Mouse (Mus musculus) neural tube, embryonic 14.5 days (tissue): Measurements from ENCODE around the gene Sptlc2. TPM values are rescaled to one million over a fixed set of nuclear protein-coding genes. Genes with fewer than 3 reads are reported as not detected.
"Not testable (repeated sequence)": the region's sequence is repeated elsewhere in the genome, so short reads cannot be mapped to it uniquely, and the experiment has no call there.

ENCODE experiments used
- ATAC-seq: fragments of 200-750 bp; cut with Nextera tagmentation; 2 replicates; pipeline ENCODE4 v1.8.0; 2017; ENCODE audit warnings: low read depth, mild to moderate bottlenecking, moderate TSS enrichment, moderate library complexity
- H3K27ac ChIP-seq: fragments of 300-500 bp; sonication (generic); 2 replicates; pipeline ENCODE4 v1.5.1; 2014; ENCODE audit warnings: low read depth, mild to moderate bottlenecking, control low read depth, low read length, moderate library complexity, mixed read lengths
- H3K27me3 ChIP-seq: fragments of 300-500 bp; sonication (generic); 2 replicates; pipeline ENCODE4 v1.6.1; 2014; ENCODE audit warnings: low read length; ENCODE audit not compliant: control insufficient read depth, insufficient read depth
- H3K36me3 ChIP-seq: fragments of 300-500 bp; sonication (generic); 2 replicates; pipeline ENCODE4 v1.6.1; 2014; ENCODE audit warnings: low read length, mixed read lengths; ENCODE audit not compliant: control insufficient read depth, insufficient read depth
- H3K4me1 ChIP-seq: fragments of 300-500 bp; sonication (generic); 2 replicates; pipeline ENCODE4 v1.6.1; 2014; ENCODE audit warnings: low read length; ENCODE audit not compliant: control insufficient read depth, insufficient read depth
- H3K4me2 ChIP-seq: fragments of 300-500 bp; sonication (generic); 2 replicates; pipeline ENCODE4 v1.6.1; 2014; ENCODE audit warnings: mild to moderate bottlenecking, low read depth, low read length, control low read depth
- H3K4me3 ChIP-seq: fragments of 300-500 bp; sonication (generic); 2 replicates; pipeline ENCODE4 v1.5.1; 2014; ENCODE audit warnings: low read depth, low read length, control low read depth, mixed read lengths
- H3K9ac ChIP-seq: fragments of 300-500 bp; sonication (generic); replicated peaks from 2 replicates; pipeline ENCODE4 v1.6.1; 2014; ENCODE audit warnings: low read depth, mild to moderate bottlenecking, control low read depth, low read length, mixed read lengths
- H3K9me3 ChIP-seq: fragments of 300-500 bp; sonication (generic); 2 replicates; pipeline ENCODE4 v1.6.1; 2016; ENCODE audit warnings: low read length; ENCODE audit not compliant: control insufficient read depth
- WGBS: fragments of 180-500 bp; shearing (Covaris S2); extraction: QIAGEN DNeasy Blood & Tissue Kit; methylation state at CpG from one replicate; pipeline ENCODE4 v1.1.7; 2014; 5-methylcytosine and 5-hydroxymethylcytosine counted together
- polyA plus RNA-seq: library from polyadenylated mRNA; unstranded; fragments of >200 nt; fragmentation: Nextera tagmentation; extraction: Ambion mirVana; gene quantifications from 2 replicates; pipeline ENCODE4 v1.2.1, GENCODE M21; 2014

Sptlc2 gene
- polyA plus RNA-seq, 1 experiment from 2014 or later = 81.8 TPM

- Histone ChIP-seq H3K9ac (no peak overlapping the region), H3K9me3 (no peaks in the 10 kb centered on the region), H3K4me3 (no peak overlapping the region), H3K27ac (no peak overlapping the region), H3K4me1 (no peaks in the 10 kb centered on the region), H3K36me3 (no peaks in the 10 kb centered on the region), H3K27me3 (no peaks in the 10 kb centered on the region), H3K4me2 (no peak overlapping the region)
- WGBS = 74% methylated on average over 7 of the region's 7 CpGs
- no peak for ATAC-seq
Measured at GRCm38 (mm10) chr12:87283706-87284105, 104.4 kb downstream of the Sptlc2 start.

DNA sequence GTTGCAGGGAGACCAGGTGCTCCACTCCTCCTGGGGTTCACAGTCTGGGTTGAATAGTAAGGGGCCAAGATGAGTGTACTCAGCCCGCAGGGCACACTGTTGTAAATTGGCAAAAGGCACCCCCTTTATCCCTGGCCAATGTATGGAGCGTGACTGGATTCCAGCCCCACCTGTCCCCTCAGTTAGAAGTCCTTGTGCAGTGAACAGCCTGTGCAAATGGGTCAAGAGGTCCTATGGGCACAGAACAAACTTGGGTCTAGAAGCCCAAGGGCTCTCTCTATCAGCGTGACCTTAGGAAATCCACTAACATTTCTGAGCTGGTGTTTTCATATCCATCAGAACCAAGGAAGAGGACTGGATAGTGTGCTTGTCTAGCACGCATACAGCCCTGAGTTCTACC, 105.4 kb downstream of the Sptlc2 start:
- Histone ChIP-seq H3K27me3 (no peaks in the 10 kb centered on the region), H3K27ac (no peak overlapping the region), H3K9me3 (no peaks in the 10 kb centered on the region), H3K4me2 (no peak overlapping the region), H3K9ac (no peak overlapping the region), H3K4me1 (no peaks in the 10 kb centered on the region), H3K36me3 (no peaks in the 10 kb centered on the region), H3K4me3 (no peak overlapping the region)
- ATAC-seq = no peak
- WGBS = 97% methylated on average over 4 of the region's 4 CpGs

DNA sequence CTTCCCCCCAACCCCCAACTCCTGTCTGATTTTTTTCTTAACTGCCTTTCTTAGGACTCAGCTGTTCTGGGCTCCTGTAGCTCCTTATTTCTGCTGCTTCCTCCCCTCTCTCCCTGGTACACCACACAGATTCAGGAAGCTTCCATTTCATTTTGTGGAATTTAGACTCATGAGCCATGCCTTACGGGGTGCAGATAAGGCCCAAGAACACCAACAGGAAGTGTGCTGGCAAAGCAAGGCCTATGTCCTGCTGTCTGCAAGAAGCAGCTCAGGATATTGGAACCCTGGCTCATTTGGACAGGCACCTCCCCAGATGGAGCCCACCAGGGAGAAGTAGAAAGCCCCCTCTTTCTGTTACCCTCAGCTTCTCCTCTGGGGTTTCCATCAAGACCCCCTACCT, 106.4 kb downstream of the Sptlc2 start:
- no peak overlapping the region for H3K4me2 ChIP-seq
- ATAC-seq = no peak
- H3K4me1 ChIP-seq = no peaks in the 10 kb centered on the region
- no peak overlapping the region for H3K4me3 ChIP-seq
- H3K36me3 ChIP-seq = no peaks in the 10 kb centered on the region
- no peak overlapping the region for H3K9ac ChIP-seq
- H3K9me3 ChIP-seq = no peaks in the 10 kb centered on the region
- WGBS = 88% methylated on average over 1 of the region's 1 CpGs
- H3K27ac ChIP-seq = no peak overlapping the region
- no peaks in the 10 kb centered on the region for H3K27me3 ChIP-seq

- H3K4me2 ChIP-seq = no peak overlapping the region
- WGBS = 40% methylated on average over 14 of the region's 14 CpGs
- H3K27ac ChIP-seq = no peak overlapping the region
- H3K4me1 ChIP-seq = no peaks in the 10 kb centered on the region
- no peaks in the 10 kb centered on the region for H3K9me3 ChIP-seq
- H3K36me3 ChIP-seq = peaks cover 11% of the 10 kb centered on the region
- H3K27me3 ChIP-seq = no peaks in the 10 kb centered on the region
- ATAC-seq = 0 out of 2 replicates have a peak, but pooled peaks have one; percentile 21
- H3K4me3 ChIP-seq = no peak overlapping the region
- H3K9ac ChIP-seq = no peak overlapping the region
Measured at GRCm38 (mm10) chr12:87279879-87280278, 108.3 kb downstream of the Sptlc2 start.

- Histone ChIP-seq H3K4me2 (no peak overlapping the region), H3K27ac (no peak overlapping the region), H3K4me3 (no peak overlapping the region), H3K27me3 (no peaks in the 10 kb centered on the region), H3K36me3 (peaks cover 16% of the 10 kb centered on the region), H3K9ac (no peak overlapping the region), H3K4me1 (no peaks in the 10 kb centered on the region), H3K9me3 (no peaks in the 10 kb centered on the region)
- no peak for ATAC-seq
- WGBS = 59% methylated on average over 3 of the region's 3 CpGs
Measured at GRCm38 (mm10) chr12:87279350-87279749, 108.8 kb downstream of the Sptlc2 start.

DNA sequence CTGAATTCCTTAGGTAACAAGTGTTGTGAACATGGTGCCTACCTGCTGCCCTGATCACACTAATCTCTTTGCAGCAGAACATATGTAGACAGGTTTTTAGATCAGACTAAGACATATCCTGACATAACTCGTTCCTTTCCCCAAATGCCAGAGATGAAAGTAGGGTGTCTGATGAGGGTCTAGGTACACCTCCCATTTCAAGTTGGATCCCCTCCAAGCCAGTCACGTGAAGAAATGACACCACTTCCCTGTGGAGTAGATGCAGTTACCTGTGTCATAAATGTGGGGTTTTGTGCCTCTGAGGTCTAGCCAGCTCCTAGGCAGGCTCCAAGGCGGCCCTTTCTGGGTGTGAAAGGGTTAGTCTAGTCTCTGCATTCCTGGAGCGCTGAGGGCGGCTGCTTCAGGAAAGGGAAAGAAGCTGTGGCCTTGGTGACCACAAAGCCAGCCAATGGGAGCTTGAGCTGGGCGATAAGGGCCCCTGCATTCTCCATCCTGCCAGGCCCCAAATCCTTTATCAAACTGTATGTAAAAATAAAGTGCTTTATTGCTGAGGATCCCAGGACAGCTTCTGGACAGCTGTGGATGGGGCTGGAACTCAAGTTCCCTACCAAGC, 109.9 kb downstream of the Sptlc2 start:
- Histone ChIP-seq H3K36me3 (peaks cover 19% of the 10 kb centered on the region), H3K27me3 (no peaks in the 10 kb centered on the region), H3K27ac (no peak overlapping the region), H3K4me2 (no peak overlapping the region), H3K9ac (no peak overlapping the region), H3K4me1 (no peaks in the 10 kb centered on the region), H3K9me3 (no peaks in the 10 kb centered on the region), H3K4me3 (no peak overlapping the region)
- ATAC-seq = no peak
- WGBS = 30% methylated on average over 6 of the region's 6 CpGs

- WGBS = 89% methylated on average over 4 of the region's 4 CpGs
- H3K9me3 ChIP-seq, H3K4me3 ChIP-seq, ATAC-seq, H3K27ac ChIP-seq, H3K4me1 ChIP-seq, H3K4me2 ChIP-seq, H3K9ac ChIP-seq, H3K27me3 ChIP-seq: not testable (repeated sequence)
- H3K36me3 ChIP-seq = peaks cover 27% of the 10 kb centered on the region
Measured at GRCm38 (mm10) chr12:87277251-87277650, 110.9 kb downstream of the Sptlc2 start.

GRCm38 (mm10) chr12:87274853-87275831, 113.0 kb downstream of the Sptlc2 start:
- no peak overlapping the region for H3K9ac ChIP-seq
- H3K4me3 ChIP-seq = no peak overlapping the region
- no peak overlapping the region for H3K27ac ChIP-seq
- 92% methylated on average over 9 of the region's 9 CpGs for WGBS
- peaks cover 46% of the 10 kb centered on the region for H3K36me3 ChIP-seq
- ATAC-seq = no peak
- no peaks in the 10 kb centered on the region for H3K27me3 ChIP-seq
- no peaks in the 10 kb centered on the region for H3K4me1 ChIP-seq
- H3K9me3 ChIP-seq = no peaks in the 10 kb centered on the region
- no peak overlapping the region for H3K4me2 ChIP-seq

GRCm38 (mm10) chr12:87267682-87268081, 120.5 kb downstream of the Sptlc2 start:
- no peak overlapping the region for H3K27ac ChIP-seq
- H3K9me3 ChIP-seq = no peaks in the 10 kb centered on the region
- peaks cover 39% of the 10 kb centered on the region for H3K36me3 ChIP-seq
- peak overlapping the region; percentile 87 for H3K4me2 ChIP-seq
- H3K4me1 ChIP-seq = peaks cover 14% of the 10 kb centered on the region
- ATAC-seq = no peak
- no peaks in the 10 kb centered on the region for H3K27me3 ChIP-seq
- H3K4me3 ChIP-seq = peak overlapping the region; percentile 67
- H3K9ac ChIP-seq = no peak overlapping the region
- 36% methylated on average over 4 of the region's 4 CpGs for WGBS
